Comparison of ENCODE assay signal across 10 mouse cellular contexts in genomic region chr3:145890346-145891132, GRCm38 (mm10). TPM values are rescaled to one million over a fixed set of nuclear protein-coding genes. Genes with fewer than 3 reads are reported as not detected.
DNase-seq lines count a peak whose midpoint lies in the region; ATAC-seq and TF ChIP-seq lines count a peak whose summit lies in the region.
"Had no signal": no experiment of that assay in that cellular context is flagged by ENCODE, and none has a peak within 500 bp of the region (broad histone marks: within the 10 kb centered on the region; RNA-seq: fewer than 3 reads in every experiment).

No protein-coding gene starts in this region.

- H3K4me1 ChIP-seq in forebrain, postnatal 0 days (ENCODE audit: insufficient read depth) = no peaks in the 10 kb centered on the region; the same call in 1 of the 2 replicates
- H3K4me1 ChIP-seq in neural tube, embryonic 11.5 days (ENCODE audit: control insufficient read depth, insufficient read depth, low read length) = peaks cover 6% of the 10 kb centered on the region; the same call in 1 of the 2 replicates
- H3K4me1 ChIP-seq in heart, embryonic 11.5 days (ENCODE audit: control insufficient read depth, insufficient read depth, low read length) = peaks cover 10% of the 10 kb centered on the region

- TF ChIP-seq CTCF in forebrain, postnatal 0 days (IDR thresholded peaks at IDR 0.05; ENCODE audit: low read depth) = no peak

- peak overlapping the region; percentile 68 for H3K27ac ChIP-seq in forebrain, postnatal 0 days (ENCODE audit: low read depth, low read length)
- H3K27ac ChIP-seq in neural tube, embryonic 11.5 days (ENCODE audit: low read depth, low read length) = peak overlapping the region; percentile 82
- H3K27ac ChIP-seq in heart, embryonic 11.5 days (ENCODE audit: low read depth, low read length) = no peak overlapping the region
- H3K27ac ChIP-seq: limb, embryonic 13.5 days had no signal

- intact Hi-C loops in gastrocnemius, postnatal 14 days (cut with DNase I; ENCODE audit: low total_unique reads) = no loop called here

- H3K36me3 ChIP-seq in forebrain, postnatal 0 days (ENCODE audit: insufficient read depth) = no peaks in the 10 kb centered on the region
- H3K36me3 ChIP-seq in neural tube, embryonic 11.5 days (ENCODE audit: control insufficient read depth, insufficient read depth, low read length) = no peaks in the 10 kb centered on the region
- no peaks in the 10 kb centered on the region for H3K36me3 ChIP-seq in heart, embryonic 11.5 days (ENCODE audit: control insufficient read depth, insufficient read depth, low read length)

- no peak overlapping the region for H3K4me2 ChIP-seq in forebrain, postnatal 0 days (ENCODE audit: low read depth)
- no peak overlapping the region for H3K4me2 ChIP-seq in neural tube, embryonic 11.5 days (ENCODE audit: low read depth)
- no peak overlapping the region for H3K4me2 ChIP-seq in heart, embryonic 11.5 days
- H3K4me2 ChIP-seq: limb, embryonic 13.5 days had no signal

- H3K9ac ChIP-seq in forebrain, postnatal 0 days = no peak overlapping the region
- no peak overlapping the region for H3K9ac ChIP-seq in neural tube, embryonic 11.5 days (ENCODE audit: low read length)
- no peak overlapping the region for H3K9ac ChIP-seq in heart, embryonic 11.5 days (ENCODE audit: low read depth, low read length)
- H3K9ac ChIP-seq: limb, embryonic 13.5 days had no signal

- peak; percentile 29 for DNase-seq in cerebellum, adult 9-11 months
- DNase-seq in cerebellum, postnatal 25 days = no peak
- peak; percentile 68 for DNase-seq in forebrain, postnatal 0 days
- DNase-seq in layer of hippocampus, postnatal 36 days = peak; percentile 30 to 32
- DNase-seq in neural tube, embryonic 11.5 days (ENCODE audit: low spot score) = peak; percentile 63
- DNase-seq in lung, postnatal 10 days = no peak
- no peak for DNase-seq in gastrocnemius, postnatal 14 days

- 18% methylated on average over 18 of the region's 18 CpGs for WGBS in forebrain, postnatal 0 days
- WGBS in neural tube, embryonic 11.5 days = 57% methylated on average over 18 of the region's 18 CpGs
- 70% methylated on average over 18 of the region's 18 CpGs for WGBS in heart, embryonic 11.5 days (ENCODE audit: insufficient replicate concordance)

- peak; percentile 95 for ATAC-seq in forebrain, postnatal 0 days
- peak; percentile 92 for ATAC-seq in neural tube, embryonic 11.5 days (ENCODE audit: insufficient read depth, low FRiP score, low TSS enrichment)
- no peak for ATAC-seq in heart, embryonic 11.5 days (replicated peaks; ENCODE audit: insufficient number of reproducible peaks, low FRiP score, low TSS enrichment)
- ATAC-seq: Patski had no signal

- no peaks in the 10 kb centered on the region for H3K27me3 ChIP-seq in forebrain, postnatal 0 days (ENCODE audit: insufficient read depth, low read length)
- H3K27me3 ChIP-seq in neural tube, embryonic 11.5 days (ENCODE audit: control insufficient read depth, insufficient read depth, low read length) = no peaks in the 10 kb centered on the region
- no peaks in the 10 kb centered on the region for H3K27me3 ChIP-seq in heart, embryonic 11.5 days (ENCODE audit: control insufficient read depth, insufficient read depth, low read length)
- H3K27me3 ChIP-seq: Patski had no signal

- H3K9me3 ChIP-seq in forebrain, postnatal 0 days (ENCODE audit: low read length) = no peaks in the 10 kb centered on the region
- no peaks in the 10 kb centered on the region for H3K9me3 ChIP-seq in neural tube, embryonic 11.5 days (ENCODE audit: control insufficient read depth, low read length)
- no peaks in the 10 kb centered on the region for H3K9me3 ChIP-seq in heart, embryonic 11.5 days (replicated peaks; ENCODE audit: control insufficient read depth, low read length)
- H3K9me3 ChIP-seq: limb, embryonic 13.5 days had no signal

- H3K4me3 ChIP-seq in forebrain, postnatal 0 days (ENCODE audit: low read depth, low read length) = no peak overlapping the region
- H3K4me3 ChIP-seq in neural tube, embryonic 11.5 days (ENCODE audit: low read depth, low read length) = no peak overlapping the region
- H3K4me3 ChIP-seq in heart, embryonic 11.5 days (ENCODE audit: low read depth, low read length) = no peak overlapping the region
- H3K4me3 ChIP-seq: limb, embryonic 13.5 days had no signal

RNA-seq across cellular contexts. Expression of gene Bcl10, which starts 32.1 kb away (rescaled TPM):
- 30.5 and 33.2 TPM in 2 replicates for total RNA-seq in forebrain, postnatal 0 days (2014; rRNA removed)
- polyA plus RNA-seq in forebrain, postnatal 0 days (2015; fragmentation: Nextera tagmentation; extraction: Ambion mirVana) = 34.4 and 38.1 TPM in 2 replicates
- 10 to 100 TPM; 12.0 to 12.8 TPM for total RNA-seq in layer of hippocampus, postnatal 36 days (2021)
- polyA plus RNA-seq in neural tube, embryonic 11.5 days (2014; fragmentation: Nextera tagmentation; extraction: Ambion mirVana) = 55.4 and 56.4 TPM in 2 replicates
- 45.9 and 46.4 TPM in 2 replicates for polyA plus RNA-seq in heart, embryonic 11.5 days (2014; fragmentation: Nextera tagmentation; extraction: Ambion mirVana)
- total RNA-seq in gastrocnemius, postnatal 14 days (2021) = 10 to 100 TPM; 13.6 to 14.0 TPM

RNA-seq across cellular contexts. Expression of gene 2410004B18Rik, which starts 47.3 kb away (rescaled TPM):
- 57.5 and 71.2 TPM in 2 replicates for total RNA-seq in forebrain, postnatal 0 days (2014; rRNA removed)
- 96.4 and 97.3 TPM in 2 replicates for polyA plus RNA-seq in forebrain, postnatal 0 days (2015; fragmentation: Nextera tagmentation; extraction: Ambion mirVana)
- 10 to 100 TPM; 43.9 to 44.7 TPM for total RNA-seq in layer of hippocampus, postnatal 36 days (2021)
- polyA plus RNA-seq in neural tube, embryonic 11.5 days (2014; fragmentation: Nextera tagmentation; extraction: Ambion mirVana) = 59.4 and 64.4 TPM in 2 replicates
- polyA plus RNA-seq in heart, embryonic 11.5 days (2014; fragmentation: Nextera tagmentation; extraction: Ambion mirVana) = 44.0 and 47.1 TPM in 2 replicates
- total RNA-seq in gastrocnemius, postnatal 14 days (2021) = 10 to 100 TPM; 12.1 to 15.0 TPM

Comparison
In these comparisons a context has a peak if more than half of its experiments do, and no peak if none do; other contexts are left out.
1. DNase-seq: peak in cerebellum, adult 9-11 months (single experiment), forebrain, postnatal 0 days (single experiment), layer of hippocampus, postnatal 36 days (2 of 2) and neural tube, embryonic 11.5 days (single experiment); none in cerebellum, postnatal 25 days (0 of 2), lung, postnatal 10 days (single experiment) and gastrocnemius, postnatal 14 days (single experiment).